Mouse (Mus musculus) limb, embryonic 12.5 days (tissue): ENCODE results near the gene Olfr502. TPM values are rescaled to one million over a fixed set of nuclear protein-coding genes. Genes with fewer than 3 reads are reported as not detected.
"Not testable (repeated sequence)": the region's sequence is repeated elsewhere in the genome, so short reads cannot be mapped to it uniquely, and the experiment has no call there.

ENCODE experiments used
- ATAC-seq: fragments of 200-750 bp; cut with Nextera tagmentation; 2 replicates; pipeline ENCODE4 v1.8.0; 2017; ENCODE audit warnings: low read depth, moderate TSS enrichment; ENCODE audit not compliant: insufficient number of reproducible peaks, insufficient read depth, low FRiP score, low TSS enrichment
- H3K27ac ChIP-seq: fragments of 300-500 bp; sonication (generic); 2 replicates; pipeline ENCODE4 v1.5.1; 2016; ENCODE audit warnings: mild to moderate bottlenecking, moderate library complexity
- H3K27me3 ChIP-seq: fragments of 300-500 bp; sonication (generic); 2 replicates; pipeline ENCODE4 v1.6.1; 2016; ENCODE audit warnings: mild to moderate bottlenecking, moderate library complexity
- H3K36me3 ChIP-seq: fragments of 300-500 bp; sonication (generic); 2 replicates; pipeline ENCODE4 v1.6.1; 2016; ENCODE audit warnings: mild to moderate bottlenecking, moderate library complexity
- H3K4me1 ChIP-seq: fragments of 300-500 bp; sonication (generic); replicated peaks from 2 replicates; pipeline ENCODE4 v1.6.1; 2016
- H3K4me2 ChIP-seq: fragments of 300-500 bp; sonication (generic); 2 replicates; pipeline ENCODE4 v1.6.1; 2016; ENCODE audit warnings: mild to moderate bottlenecking, moderate library complexity
- H3K4me3 ChIP-seq: fragments of 300-500 bp; sonication (generic); replicated peaks from 2 replicates; pipeline ENCODE4 v1.5.1; 2016; ENCODE audit warnings: mild to moderate bottlenecking
- H3K9ac ChIP-seq: fragments of 300-500 bp; sonication (generic); replicated peaks from 2 replicates; pipeline ENCODE4 v1.6.1; 2016; ENCODE audit warnings: mild to moderate bottlenecking, moderate library complexity
- H3K9me3 ChIP-seq: fragments of 300-500 bp; sonication (generic); 2 replicates; pipeline ENCODE4 v1.6.1; 2016; ENCODE audit warnings: mild to moderate bottlenecking, moderate library complexity
- WGBS: fragments of 180-500 bp; shearing (Covaris S2); methylation state at CpG from one replicate; pipeline ENCODE4 v1.1.7; 2016; 5-methylcytosine and 5-hydroxymethylcytosine counted together
- polyA plus RNA-seq: library from polyadenylated mRNA; unstranded; fragments of >200 nt; fragmentation: Nextera tagmentation; extraction: Ambion mirVana; gene quantifications from 2 replicates; pipeline ENCODE4 v1.2.1, GENCODE M21; 2016

Gene Olfr502
- not detected in 2 replicates for polyA plus RNA-seq

DNA sequence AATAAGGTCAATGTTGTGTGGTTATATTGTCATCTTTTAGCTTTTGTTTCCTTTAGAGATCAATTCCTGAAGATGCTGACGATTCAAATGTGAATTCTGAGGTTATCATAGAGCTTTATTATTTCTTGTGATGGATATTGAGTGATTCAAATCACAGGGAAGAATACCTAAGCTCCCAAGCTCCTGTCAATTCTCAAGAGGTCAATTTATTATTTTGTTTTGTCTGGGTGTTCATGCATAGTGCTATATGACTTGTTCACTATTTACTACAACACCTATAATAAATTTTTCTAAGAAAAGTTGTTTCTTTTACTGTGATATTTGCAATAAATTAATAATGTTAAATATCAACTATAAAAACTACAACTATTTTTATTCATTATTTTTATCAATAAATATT, at the start of gene Olfr502:
Olfr502 (minus strand) TSS at position 101 of the 400 bp plus-strand sequence.
- Histone ChIP-seq H3K27ac (no peak within 1 kb of the TSS), H3K4me2 (no peak within 1 kb of the TSS), H3K27me3 (no peaks in the 10 kb centered on the region), H3K36me3 (no peaks in the 10 kb centered on the region), H3K4me3 (no peak within 1 kb of the TSS), H3K9ac (no peak within 1 kb of the TSS), H3K4me1 (no peaks in the 10 kb centered on the region), H3K9me3 (no peaks in the 10 kb centered on the region)
- no peak for ATAC-seq
- 81% methylated on average over 1 of the region's 1 CpGs for WGBS

DNA sequence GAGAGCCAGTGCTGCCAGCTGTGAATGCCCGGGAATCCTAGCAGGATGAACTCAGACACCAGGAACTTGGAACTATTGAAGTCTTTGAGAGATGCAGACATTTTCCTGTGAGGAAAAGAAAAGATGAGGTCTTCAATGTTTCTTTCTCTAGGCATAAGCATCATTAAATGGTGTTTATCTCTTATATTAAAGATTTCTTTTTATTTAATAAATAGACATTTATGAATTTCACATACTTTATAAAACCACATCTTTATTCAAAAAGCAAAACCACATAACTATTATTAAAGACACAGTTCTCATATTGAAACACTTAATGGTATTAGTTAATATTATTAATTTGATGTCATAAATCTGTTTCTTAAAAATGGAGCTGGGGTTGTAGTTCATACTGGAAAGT, 40.8 kb upstream of the Olfr502 start, which contains the start of gene Olfr504:
Olfr504 (minus strand) TSS at position 101 of the 400 bp plus-strand sequence.
- 91% methylated on average over 1 of the region's 1 CpGs for WGBS

DNA sequence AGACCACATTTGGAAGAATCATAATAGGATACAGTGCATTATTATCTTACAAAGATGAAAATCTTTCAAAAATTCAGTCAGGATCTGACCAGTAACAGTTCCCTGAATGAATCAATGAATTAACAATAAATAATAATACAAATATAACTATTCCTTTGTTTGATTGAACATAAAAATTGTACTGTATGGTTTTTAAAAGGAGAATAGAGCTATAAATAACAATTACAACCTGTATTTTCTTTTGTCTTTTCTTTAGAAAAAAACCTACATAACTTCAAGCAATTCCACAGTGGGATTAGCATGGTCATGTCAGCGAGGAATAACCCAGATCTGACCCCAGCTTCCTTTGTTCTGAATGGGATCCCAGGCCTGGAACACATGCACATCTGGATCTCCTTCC, 19.4 kb upstream of the Olfr502 start, which contains the start of gene Olfr503:
Olfr503 (plus strand) TSS at position 301 of the 400 bp plus-strand sequence.
- H3K4me2 ChIP-seq, H3K27me3 ChIP-seq, ATAC-seq, H3K9ac ChIP-seq, H3K4me3 ChIP-seq, H3K4me1 ChIP-seq, H3K9me3 ChIP-seq, H3K36me3 ChIP-seq, H3K27ac ChIP-seq: not testable (repeated sequence)
- WGBS: 46% methylated on average over 1 of the region's 1 CpGs

More for the DNA sequence above, 40.8 kb upstream of the Olfr502 start, which contains the start of gene Olfr504:
- Histone ChIP-seq H3K36me3 (no peaks in the 10 kb centered on the region), H3K4me1 (no peaks in the 10 kb centered on the region), H3K27ac (no peak within 1 kb of the TSS), H3K27me3 (no peaks in the 10 kb centered on the region), H3K9ac (no peak within 1 kb of the TSS), H3K4me3 (no peak within 1 kb of the TSS), H3K9me3 (peaks cover 14% of the 10 kb centered on the region; the same call in 1 of the 2 replicates), H3K4me2 (no peak within 1 kb of the TSS)
- no peak for ATAC-seq

- Histone ChIP-seq H3K4me3 (no peak overlapping the region), H3K36me3 (no peaks in the 10 kb centered on the region), H3K4me1 (no peaks in the 10 kb centered on the region), H3K9me3 (no peaks in the 10 kb centered on the region), H3K4me2 (no peak overlapping the region), H3K27me3 (no peaks in the 10 kb centered on the region), H3K9ac (no peak overlapping the region), H3K27ac (no peak overlapping the region)
- no peak for ATAC-seq
- WGBS: 87% methylated on average over 13 of the region's 13 CpGs
Measured at GRCm38 (mm10) chr7:108542416-108542815, 17.6 kb upstream of the Olfr502 start.

Other genes with a start within 250 kb of the Olfr502 start
- not detected in 2 replicates for gene Olfr490, start 236.1 kb downstream of the Olfr502 start, polyA plus RNA-seq
- gene Olfr491, start 211.6 kb downstream of the Olfr502 start, polyA plus RNA-seq: not detected in 2 replicates
- gene Olfr492, start 201.4 kb downstream of the Olfr502 start, polyA plus RNA-seq: not detected in 2 replicates
- not detected in 2 replicates for gene Olfr493, start 178.1 kb downstream of the Olfr502 start, polyA plus RNA-seq
- not detected in 2 replicates for gene Olfr494, start 159.7 kb downstream of the Olfr502 start, polyA plus RNA-seq
- gene Olfr495, start 131.9 kb downstream of the Olfr502 start, polyA plus RNA-seq: not detected in 2 replicates
- gene Olfr497, start 104.6 kb downstream of the Olfr502 start, polyA plus RNA-seq: not detected in 2 replicates
- not detected in 2 replicates for gene Olfr498, start 59.7 kb downstream of the Olfr502 start, polyA plus RNA-seq
- gene Olfr503, start 19.5 kb upstream of the Olfr502 start, polyA plus RNA-seq: not detected in 2 replicates
- not detected in 2 replicates for gene Olfr504, start 40.7 kb upstream of the Olfr502 start, polyA plus RNA-seq
- gene Olfr506, start 85.7 kb upstream of the Olfr502 start, polyA plus RNA-seq: not detected in 2 replicates
- gene Olfr507, start 96.7 kb upstream of the Olfr502 start, polyA plus RNA-seq: not detected in 2 replicates
- gene Olfr508, start 104.9 kb upstream of the Olfr502 start, polyA plus RNA-seq: not detected in 2 replicates
- gene Olfr509, start 126.8 kb upstream of the Olfr502 start, polyA plus RNA-seq: not detected in 2 replicates
- gene Olfr510, start 141.4 kb upstream of the Olfr502 start, polyA plus RNA-seq: not detected in 2 replicates
- gene Olfr512, start 188.3 kb upstream of the Olfr502 start, polyA plus RNA-seq: not detected in 2 replicates
- not detected in 2 replicates for gene Olfr513, start 225.9 kb upstream of the Olfr502 start, polyA plus RNA-seq